In genomic region chr11:94990749-94991577, GRCm38 (mm10) we compare ENCODE assay signal across 8 mouse cellular contexts. TPM values are rescaled to one million over a fixed set of nuclear protein-coding genes. Genes with fewer than 3 reads are reported as not detected.
DNase-seq lines count a peak whose midpoint lies in the region.

TSS of gene Ppp1r9b (plus strand) at chr11:94991035.

- peak; percentile 96 for DNase-seq in NIH3T3 (ENCODE audit: low read depth)
- peak; percentile 93 for DNase-seq in cerebellum, adult 9-11 months
- peak; percentile 84 to 94 for DNase-seq in frontal cortex, adult 2 months (ENCODE audit: extremely low spot score in 1 of 2, low spot score in 1 of 2)
- DNase-seq in hindbrain, embryonic 10.5 days (ENCODE audit: low spot score), result peak; percentile 95
- peak; percentile 92 to 95 for DNase-seq in layer of hippocampus, postnatal 14 days (ENCODE audit: low spot score in 2 of 2)
- peak; percentile 95 for DNase-seq in lung, postnatal 14 days
- DNase-seq in ovary, postnatal 36 days (ENCODE audit: low spot score), result peak; percentile 94
- peak; percentile 95 for DNase-seq in thymus, postnatal 14 days

- WGBS in hindbrain, embryonic 10.5 days, result under 1% methylated on average over 68 of the region's 69 CpGs

- peaks cover 18% of the 10 kb centered on the region for H3K36me3 ChIP-seq in hindbrain, embryonic 10.5 days

- peak within 1 kb of the TSS; percentile 98 for H3K27ac ChIP-seq in hindbrain, embryonic 10.5 days

- H3K4me3 ChIP-seq in hindbrain, embryonic 10.5 days, result peak within 1 kb of the TSS; percentile 96

- H3K9me3 ChIP-seq in hindbrain, embryonic 10.5 days, result no peaks in the 10 kb centered on the region

- peaks cover 93% of the 10 kb centered on the region for H3K4me1 ChIP-seq in hindbrain, embryonic 10.5 days (replicated peaks)

- no peaks in the 10 kb centered on the region for H3K27me3 ChIP-seq in hindbrain, embryonic 10.5 days (ENCODE audit: insufficient read depth, poor library complexity, severe bottlenecking)

RNA-seq across cellular contexts. Expression of gene Ppp1r9b, which starts in this region (rescaled TPM):
- polyA plus RNA-seq in frontal cortex, adult 2 months (2012; rRNA removed), result 296 and 312 TPM in 2 replicates
- polyA plus RNA-seq in hindbrain, embryonic 10.5 days (2016; fragmentation: Nextera tagmentation; extraction: Ambion mirVana), result 10.4 and 11.8 TPM in 2 replicates
- 100 to 1,000 TPM; 705 to 706 TPM for total RNA-seq in layer of hippocampus, postnatal 14 days (2021)

Comparison
In these comparisons a context has a peak if more than half of its experiments do, and no peak if none do; other contexts are left out.
1. Peak in every context shown above with its lines: DNase-seq, H3K4me3 ChIP-seq and H3K27ac ChIP-seq.
2. RNA of gene Ppp1r9b (polyA plus RNA-seq): 296 to 312 TPM in frontal cortex, adult 2 months; 10.4 to 11.8 TPM in hindbrain, embryonic 10.5 days; every median in the first group is over 10 times any median in the second.